In the genomic region with DNA sequence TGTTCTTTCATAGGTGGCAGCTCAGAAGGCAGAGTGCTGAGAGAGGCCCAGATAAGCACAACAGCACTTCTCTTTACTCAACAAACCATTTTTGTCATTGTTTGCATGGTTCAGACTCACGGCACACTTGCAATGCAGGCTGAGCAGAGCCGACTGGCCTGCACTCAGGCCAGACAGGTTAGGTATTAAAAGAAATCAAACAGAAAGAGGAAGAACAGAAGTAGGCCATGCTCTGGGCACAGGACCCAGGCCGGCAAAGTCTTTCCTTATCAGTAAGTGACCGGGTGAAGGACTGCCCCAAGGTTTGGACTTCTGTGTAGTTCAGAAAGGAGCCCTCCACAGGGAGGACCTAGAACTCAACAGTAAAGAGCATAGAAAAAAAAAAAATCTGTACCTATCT, we compare ENCODE assay signal across 15 mouse cellular contexts.
DNase-seq lines count a peak whose midpoint lies in the region; ATAC-seq and TF ChIP-seq lines count a peak whose summit lies in the region.
"Had no signal": no experiment of that assay in that cellular context is flagged by ENCODE, and none has a peak within 500 bp of the region (broad histone marks: within the 10 kb centered on the region; RNA-seq: fewer than 3 reads in every experiment).

No protein-coding gene starts in this region.

- H3K27me3 ChIP-seq in liver, adult 2 months (ENCODE audit: control insufficient read depth, insufficient read depth, low read length): no peaks in the 10 kb centered on the region
- no peaks in the 10 kb centered on the region for H3K27me3 ChIP-seq in liver, embryonic 15.5 days
- no peaks in the 10 kb centered on the region for H3K27me3 ChIP-seq in heart, embryonic 10.5 days (ENCODE audit: insufficient read depth, poor library complexity, severe bottlenecking)
- H3K27me3 ChIP-seq: forebrain, embryonic 13.5 days; heart, embryonic 15.5 days; limb, embryonic 12.5 days had no signal

- no peaks in the 10 kb centered on the region for H3K79me2 ChIP-seq in liver, adult 2 months (ENCODE audit: control insufficient read depth, insufficient read depth, low read length)

- H3K4me1 ChIP-seq in liver, adult 2 months (ENCODE audit: control insufficient read depth, insufficient read depth, low read length): peaks cover 6% of the 10 kb centered on the region
- H3K4me1 ChIP-seq in liver, embryonic 15.5 days (replicated peaks): no peaks in the 10 kb centered on the region
- peaks cover 8% of the 10 kb centered on the region; the same call in 1 of the 2 replicates for H3K4me1 ChIP-seq in heart, embryonic 10.5 days
- H3K4me1 ChIP-seq: forebrain, embryonic 13.5 days; heart, embryonic 15.5 days; limb, embryonic 12.5 days had no signal

- no peak for TF ChIP-seq CTCF in liver, adult 2 months (IDR thresholded peaks at IDR 0.05; ENCODE audit: low read depth, low read length)

- H3K27ac ChIP-seq in liver, adult 2 months (replicated peaks; ENCODE audit: insufficient read depth, low read depth, low read length): no peak overlapping the region
- 0 out of 2 replicates have a peak overlapping the region, but pooled peaks have one; percentile 16 for H3K27ac ChIP-seq in liver, embryonic 15.5 days (replicated peaks)
- no peak overlapping the region for H3K27ac ChIP-seq in heart, embryonic 10.5 days
- H3K27ac ChIP-seq: forebrain, embryonic 13.5 days; heart, adult 2 months; heart, embryonic 15.5 days; limb, embryonic 12.5 days had no signal

- no peaks in the 10 kb centered on the region for H3K36me3 ChIP-seq in liver, adult 2 months (ENCODE audit: control insufficient read depth, insufficient read depth, low read length)
- H3K36me3 ChIP-seq in liver, embryonic 15.5 days (replicated peaks): no peaks in the 10 kb centered on the region
- no peaks in the 10 kb centered on the region for H3K36me3 ChIP-seq in heart, embryonic 10.5 days
- H3K36me3 ChIP-seq: heart, embryonic 15.5 days; limb, embryonic 12.5 days had no signal

- TF ChIP-seq POLR2A in liver, adult 2 months (IDR thresholded peaks at IDR 0.05; ENCODE audit: extremely low read depth, insufficient read depth, low read length): no peak

- WGBS in liver, adult 2 months: 28% methylated on average over 4 of the region's 4 CpGs
- WGBS in liver, embryonic 15.5 days (ENCODE audit: insufficient replicate concordance): 46% methylated on average over 4 of the region's 4 CpGs
- WGBS in heart, embryonic 10.5 days: 61% methylated on average over 4 of the region's 4 CpGs

- peak; percentile 21 to 24 for DNase-seq in adrenal gland, postnatal 36 days
- no peak for DNase-seq in adrenal gland, adult 18-20 months (ENCODE audit: low spot score in 2 of 2)
- peak; percentile 88 for DNase-seq in liver, adult 2 months (ENCODE audit: extremely low read depth, low read depth, low spot score)
- no peak for DNase-seq in liver
- DNase-seq in lung, postnatal 36 days: peak; percentile 29
- DNase-seq in heart, embryonic 10.5 days (ENCODE audit: low spot score): no peak
- no peak for DNase-seq in thymus, postnatal 4 days
- DNase-seq: cerebellum, adult 8-10 months; gastrocnemius, postnatal 10 days had no signal

- no peak overlapping the region for H3K4me2 ChIP-seq in liver, embryonic 15.5 days
- H3K4me2 ChIP-seq: forebrain, embryonic 13.5 days; heart, embryonic 15.5 days; limb, embryonic 12.5 days had no signal

- no peaks in the 10 kb centered on the region for H3K9me3 ChIP-seq in liver, embryonic 15.5 days (replicated peaks)
- H3K9me3 ChIP-seq in heart, embryonic 10.5 days: no peaks in the 10 kb centered on the region
- H3K9me3 ChIP-seq: forebrain, embryonic 13.5 days; heart, embryonic 15.5 days; limb, embryonic 12.5 days had no signal

- peak; percentile 64 for ATAC-seq in liver, embryonic 15.5 days (ENCODE audit: insufficient read depth)
- ATAC-seq: hindbrain, embryonic 16.5 days had no signal

- no peak overlapping the region for H3K9ac ChIP-seq in liver, adult 2 months (ENCODE audit: low read depth, low read length)
- H3K9ac ChIP-seq in liver, embryonic 15.5 days: no peak overlapping the region
- H3K9ac ChIP-seq: forebrain, embryonic 13.5 days; heart, embryonic 15.5 days; limb, embryonic 12.5 days had no signal

- H3K4me3 ChIP-seq in liver, adult 2 months (ENCODE audit: insufficient read depth, low read depth, low read length): no peak overlapping the region
- H3K4me3 ChIP-seq in liver, embryonic 15.5 days (replicated peaks): no peak overlapping the region
- no peak overlapping the region for H3K4me3 ChIP-seq in heart, embryonic 10.5 days
- H3K4me3 ChIP-seq: forebrain, embryonic 13.5 days; heart, adult 2 months; heart, embryonic 15.5 days; limb, embryonic 12.5 days had no signal

Comparison
In these comparisons a context has a peak if more than half of its experiments do, and no peak if none do; other contexts are left out.
1. DNase-seq: peak in adrenal gland, postnatal 36 days (2 of 2), liver, adult 2 months (single experiment) and lung, postnatal 36 days (single experiment); none in adrenal gland, adult 18-20 months (0 of 2), liver (single experiment), heart, embryonic 10.5 days (single experiment) and thymus, postnatal 4 days (single experiment).